Mouse (Mus musculus): Measurements from ENCODE around the gene Reps2.

Reps2 gene

DNA sequence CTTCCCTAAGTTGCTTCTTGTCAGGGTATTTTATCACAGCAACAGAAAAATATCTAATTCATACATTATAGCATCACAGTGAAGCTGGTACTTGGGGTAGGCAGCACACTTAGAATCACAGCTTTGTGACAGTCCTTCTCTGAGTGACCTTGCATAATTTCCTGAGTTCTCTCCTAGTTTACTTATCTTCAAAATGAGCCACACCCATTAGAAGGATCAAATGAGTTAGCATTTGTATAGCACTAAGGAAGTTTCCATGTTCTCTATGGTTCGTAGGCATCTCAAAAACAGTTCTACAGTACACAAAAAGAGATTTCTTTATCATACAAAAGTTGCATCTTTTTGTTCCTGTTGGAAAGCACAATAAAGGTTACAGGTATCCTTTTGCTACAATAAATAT is 187.0 kb downstream of the Reps2 start:
- TF ChIP-seq GATA4 (IDR thresholded peaks at IDR 0.05; ENCODE audit: insufficient replicate concordance, low read length): no peak

DNA sequence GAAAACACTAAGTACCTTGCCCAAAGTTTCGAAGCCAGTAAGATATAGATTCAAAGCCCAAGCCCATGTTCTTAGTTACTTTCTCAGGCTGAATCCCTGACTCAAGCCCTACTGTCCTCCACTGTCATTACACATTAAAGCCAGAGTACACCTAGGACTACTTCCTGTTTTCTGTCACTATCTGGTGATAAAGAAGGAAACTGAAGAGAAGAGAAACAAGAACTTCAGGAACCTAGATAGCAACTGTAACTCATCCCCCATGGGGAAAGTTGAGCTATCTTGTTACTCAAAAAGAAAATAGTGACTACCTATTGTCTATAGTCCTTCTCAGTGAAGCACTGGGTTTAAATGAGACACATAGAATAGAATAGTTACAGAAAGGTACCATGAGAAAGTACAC is 188.1 kb downstream of the Reps2 start:
- no peak for TF ChIP-seq GATA4 (IDR thresholded peaks at IDR 0.05; ENCODE audit: insufficient replicate concordance, low read length)

DNA sequence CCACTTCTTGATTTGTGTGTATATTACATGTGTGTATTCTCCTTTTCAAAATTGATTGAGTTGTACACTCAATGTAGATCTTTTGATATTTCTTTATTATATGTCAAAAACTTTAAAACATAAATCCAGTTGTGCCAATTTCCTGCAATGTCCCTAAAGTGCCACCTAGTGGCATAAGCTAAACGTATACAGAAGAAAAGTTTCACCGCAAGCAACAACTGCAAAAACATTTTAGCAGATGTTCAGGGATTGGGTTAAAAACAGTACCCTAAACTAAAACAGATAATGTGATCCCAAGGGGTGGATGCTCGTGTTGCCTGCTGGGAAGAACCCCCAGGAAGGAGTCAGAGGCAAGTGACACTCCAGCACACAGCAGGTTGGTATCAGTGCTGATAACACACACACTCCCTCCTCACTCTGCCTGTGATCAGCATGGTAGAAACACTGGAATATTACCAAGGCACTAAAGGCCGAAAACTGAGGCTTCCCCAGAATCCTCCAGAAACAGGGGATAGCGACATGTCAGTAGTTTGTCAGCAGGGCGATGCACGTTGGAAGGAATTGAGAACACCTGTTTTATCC is 189.5 kb downstream of the Reps2 start:
- no peak for TF ChIP-seq GATA4 (IDR thresholded peaks at IDR 0.05; ENCODE audit: insufficient replicate concordance, low read length)

DNA sequence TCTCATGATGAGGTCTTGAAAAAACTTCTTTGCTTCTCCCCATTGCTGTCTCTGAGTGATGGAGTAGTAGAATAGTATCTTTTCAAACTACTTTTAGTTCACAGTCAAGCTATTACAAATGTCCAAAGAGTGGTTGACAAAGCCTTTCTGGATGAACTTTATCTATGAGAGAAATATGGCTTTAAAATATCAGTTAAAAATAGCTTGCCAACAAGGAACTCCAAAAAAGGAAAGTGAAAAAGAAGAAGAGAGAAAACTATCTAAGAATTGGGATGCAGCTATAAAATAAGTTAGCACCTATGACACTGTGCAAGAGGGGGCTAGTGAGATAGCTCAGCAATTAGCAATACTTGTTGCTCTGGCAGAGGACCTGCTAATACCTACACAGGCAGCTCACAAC is 190.8 kb downstream of the Reps2 start:
- TF ChIP-seq GATA4 (IDR thresholded peaks at IDR 0.05; ENCODE audit: insufficient replicate concordance, low read length): no peak

DNA sequence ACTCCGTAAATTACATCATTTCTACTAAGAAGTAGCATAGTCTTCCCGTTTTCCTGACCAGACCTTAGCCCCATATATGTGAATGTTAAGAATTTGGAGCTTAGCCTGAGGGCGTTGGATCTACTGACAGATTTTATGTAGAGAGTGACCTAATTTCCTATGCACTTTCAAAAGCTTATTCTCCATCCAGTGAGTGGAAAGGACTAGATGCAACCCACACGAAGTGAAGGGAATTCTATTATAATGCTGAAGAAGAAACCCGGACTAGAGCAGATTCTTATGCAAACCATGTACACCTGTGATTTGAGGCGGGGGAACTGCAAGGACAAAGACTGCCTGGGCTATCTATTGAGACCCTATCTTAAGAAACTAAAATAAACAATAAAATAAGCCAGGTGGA is 195.5 kb downstream of the Reps2 start:
- no peak for TF ChIP-seq GATA4 (IDR thresholded peaks at IDR 0.05; ENCODE audit: insufficient replicate concordance, low read length)

DNA sequence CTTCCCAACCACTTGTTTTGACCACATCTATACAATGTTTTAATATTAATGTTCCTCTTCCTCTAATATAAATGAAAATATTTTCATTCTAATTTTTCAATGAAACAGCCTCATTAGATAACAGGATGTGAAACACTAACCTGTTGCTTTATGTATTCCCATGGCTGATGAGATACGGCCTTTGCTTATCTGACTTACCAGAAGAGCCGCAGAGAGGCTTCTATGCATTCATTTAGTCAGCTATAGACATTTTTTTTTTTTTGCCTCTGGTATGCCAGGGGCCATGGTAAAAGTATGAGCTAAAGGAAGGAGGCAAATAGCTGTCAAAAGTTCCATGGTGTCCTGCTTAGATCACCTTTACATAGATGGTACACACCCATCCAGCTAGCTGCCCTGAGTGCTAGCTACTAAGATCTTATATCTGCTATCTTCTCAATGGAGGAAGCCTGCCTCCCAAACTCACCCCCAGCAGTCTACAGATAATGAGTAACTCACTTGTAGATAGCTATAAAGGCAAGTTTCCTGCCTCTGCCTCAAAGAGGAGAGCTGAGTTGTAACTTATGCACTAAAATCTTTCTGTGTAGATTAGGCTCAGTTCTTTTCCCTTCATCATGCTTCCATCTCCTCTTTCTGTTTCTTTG is 196.7 kb downstream of the Reps2 start:
- no peak for TF ChIP-seq GATA4 (IDR thresholded peaks at IDR 0.05; ENCODE audit: insufficient replicate concordance, low read length)

DNA sequence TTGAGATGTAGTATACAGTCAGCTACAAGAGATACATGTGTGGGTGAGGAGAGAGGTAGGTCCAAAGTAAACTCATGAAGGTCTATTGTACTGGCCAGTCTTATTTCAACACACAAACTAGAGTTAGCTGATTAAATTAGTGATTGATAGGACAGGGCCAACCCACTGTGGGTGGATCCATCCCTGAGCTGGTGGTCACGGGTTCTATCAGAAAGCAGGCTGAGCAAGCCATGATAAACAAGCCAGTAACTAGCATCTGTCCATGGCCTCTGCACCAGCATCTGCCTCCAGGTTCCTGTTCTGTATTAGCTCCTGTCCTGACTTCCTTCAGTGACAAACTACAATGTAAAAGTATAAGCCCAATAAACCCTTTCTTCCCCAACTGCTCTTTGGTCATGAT is 200.1 kb downstream of the Reps2 start:
- no peak for TF ChIP-seq GATA4 (IDR thresholded peaks at IDR 0.05; ENCODE audit: insufficient replicate concordance, low read length)

DNA sequence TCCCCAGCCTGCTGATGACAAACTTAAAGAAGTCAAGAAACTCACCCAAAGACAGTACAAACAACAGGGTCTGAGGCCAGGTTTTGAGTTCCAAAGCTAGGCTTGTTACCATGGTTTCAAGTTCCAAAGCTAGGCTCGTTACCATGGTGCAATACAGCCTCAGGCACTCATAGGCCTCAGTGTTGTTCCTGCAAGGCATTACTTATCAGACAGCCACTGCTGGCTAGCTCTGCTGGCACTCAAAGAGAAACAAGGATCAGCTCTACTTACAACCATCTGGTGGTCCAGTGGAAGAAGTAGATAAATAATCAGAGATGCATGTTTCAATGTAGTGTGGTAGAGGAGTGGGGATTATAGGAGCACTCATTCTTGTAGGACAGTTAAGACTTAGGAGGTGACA is 200.5 kb downstream of the Reps2 start:
- no peak for TF ChIP-seq GATA4 (IDR thresholded peaks at IDR 0.05; ENCODE audit: insufficient replicate concordance, low read length)

DNA sequence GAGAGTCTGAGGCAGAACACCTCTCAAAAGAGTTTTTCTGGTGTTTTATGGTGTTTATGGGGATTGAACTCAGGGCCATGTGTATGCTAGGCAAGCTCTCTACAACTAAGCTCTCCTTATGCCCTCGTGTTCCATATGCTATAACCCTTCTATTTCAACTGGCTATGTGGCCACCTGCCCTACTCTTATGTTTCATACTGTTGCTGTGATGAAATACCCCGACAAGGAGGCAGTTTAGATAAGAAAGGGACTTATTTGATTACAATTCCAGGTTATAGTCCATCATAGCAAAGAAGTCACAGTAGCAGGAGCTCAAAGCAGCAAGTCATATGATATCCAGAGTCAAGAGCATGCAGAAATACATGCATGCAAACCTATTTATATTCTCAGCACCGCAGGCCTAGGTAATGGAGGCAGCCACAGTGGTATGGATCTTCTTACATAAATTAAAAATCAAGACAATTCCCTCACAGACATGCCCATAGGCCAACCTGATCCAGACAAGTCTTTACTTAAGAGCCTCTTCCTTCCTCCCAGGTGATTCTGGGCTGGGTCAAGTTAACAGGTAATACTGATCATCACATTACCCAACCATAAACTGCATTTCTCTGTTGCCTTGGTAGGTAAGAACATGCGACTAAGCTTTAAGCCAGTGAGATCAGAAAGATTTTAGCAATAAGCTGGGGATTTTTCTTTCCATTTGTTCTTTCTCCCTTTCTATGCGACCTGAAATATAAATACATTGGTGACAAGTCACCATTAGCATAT is 210.5 kb downstream of the Reps2 start:
- no peak for TF ChIP-seq GATA4 (IDR thresholded peaks at IDR 0.05; ENCODE audit: insufficient replicate concordance, low read length)

DNA sequence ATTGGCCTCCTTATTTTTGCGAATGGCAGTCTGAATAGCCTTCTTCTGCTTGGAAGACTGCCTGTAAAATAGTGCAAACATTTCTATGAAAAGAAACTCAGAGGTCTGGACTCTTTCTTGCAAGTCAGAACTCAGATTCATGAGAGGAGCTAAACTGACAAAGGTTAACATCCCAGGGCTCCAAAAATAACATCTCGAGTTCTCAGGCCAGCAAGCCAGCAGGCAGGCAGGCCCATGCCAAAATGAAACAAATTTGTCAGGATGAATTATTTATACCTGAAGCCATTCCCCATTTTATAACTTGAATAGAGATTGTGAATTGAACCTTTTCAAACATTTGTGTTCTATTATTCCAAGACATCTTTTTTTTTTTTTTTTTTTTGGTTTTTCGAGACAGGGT is 215.8 kb downstream of the Reps2 start:
- TF ChIP-seq GATA4 (IDR thresholded peaks at IDR 0.05; ENCODE audit: insufficient replicate concordance, low read length): no peak

DNA sequence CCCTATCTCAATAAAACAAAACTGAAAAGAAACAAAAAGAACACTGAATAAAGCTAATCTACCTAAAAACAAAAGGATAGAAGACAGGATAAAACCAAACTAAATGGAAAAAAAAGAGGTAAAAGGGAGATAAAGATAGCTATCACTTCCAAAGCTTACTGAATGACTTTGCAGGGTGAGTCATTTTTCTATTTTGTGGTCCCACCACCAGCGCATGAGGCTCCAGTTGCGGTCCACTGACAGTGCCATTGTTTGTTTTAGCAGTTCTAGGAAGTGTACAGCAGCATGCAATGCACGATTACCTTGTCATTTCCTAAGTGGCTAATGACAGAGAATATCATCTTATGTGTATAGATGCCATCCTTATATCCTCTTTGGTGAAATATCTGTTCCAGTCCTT is 224.0 kb downstream of the Reps2 start:
- TF ChIP-seq GATA4 (IDR thresholded peaks at IDR 0.05; ENCODE audit: insufficient replicate concordance, low read length): no peak

DNA sequence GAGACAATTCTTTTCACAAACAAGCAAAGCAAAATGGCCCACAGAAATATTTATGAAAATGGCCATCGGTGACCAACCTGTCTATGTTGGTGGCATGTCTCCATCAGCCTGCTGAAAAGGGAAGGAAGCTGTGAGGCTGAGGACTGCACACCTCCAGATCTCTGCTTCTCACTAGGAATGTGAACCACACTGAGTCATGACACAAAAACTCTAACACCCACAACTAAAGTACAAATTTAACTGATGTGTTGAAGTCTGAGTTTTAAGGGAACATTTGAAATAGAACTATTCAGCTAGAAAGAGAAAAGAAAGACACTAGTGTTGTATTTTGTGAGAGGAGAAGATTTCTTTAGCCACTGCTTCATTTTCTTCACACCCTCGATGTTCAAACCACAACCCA is 230.3 kb downstream of the Reps2 start:
- no peak for TF ChIP-seq GATA4 (IDR thresholded peaks at IDR 0.05; ENCODE audit: insufficient replicate concordance, low read length)

DNA sequence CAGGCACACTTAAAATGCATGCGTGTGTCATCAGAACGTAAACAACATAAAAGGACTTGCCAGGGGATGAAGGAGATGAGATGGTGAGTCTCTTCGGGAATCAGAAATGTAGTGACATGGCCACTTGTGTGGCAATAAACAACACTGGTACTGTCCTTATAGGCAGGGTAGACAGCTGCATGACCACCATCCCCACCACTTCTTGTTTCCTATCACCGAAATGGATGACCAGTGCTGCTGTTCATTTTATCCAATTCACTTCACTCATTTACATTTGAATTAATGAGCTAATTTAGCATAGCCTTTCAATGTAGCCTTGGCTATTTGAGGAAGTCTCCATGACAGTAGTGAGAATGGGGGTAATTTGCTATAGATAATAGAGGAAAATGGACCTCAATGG is 236.2 kb downstream of the Reps2 start:
- TF ChIP-seq GATA4 (IDR thresholded peaks at IDR 0.05; ENCODE audit: insufficient replicate concordance, low read length): no peak

DNA sequence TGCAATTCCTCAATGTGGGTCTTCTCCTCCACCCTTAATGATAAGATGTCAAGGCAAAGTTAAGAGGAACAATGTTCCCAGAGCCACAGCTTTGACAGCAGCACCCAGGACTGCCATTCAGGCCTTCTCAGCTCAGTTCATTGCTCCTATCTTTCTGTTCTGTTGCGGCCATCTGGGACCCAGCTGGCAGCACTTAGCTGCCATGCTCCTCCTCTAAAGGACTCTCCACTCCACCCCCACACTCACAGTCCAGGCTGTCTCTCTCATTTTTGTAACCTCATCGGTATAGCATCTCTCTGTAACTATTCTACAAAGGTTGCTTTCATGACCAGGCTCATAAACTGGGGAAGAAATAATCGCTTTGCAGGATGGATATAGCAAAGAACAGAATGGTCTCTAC is 241.0 kb downstream of the Reps2 start:
- no peak for TF ChIP-seq GATA4 (IDR thresholded peaks at IDR 0.05; ENCODE audit: insufficient replicate concordance, low read length)

DNA sequence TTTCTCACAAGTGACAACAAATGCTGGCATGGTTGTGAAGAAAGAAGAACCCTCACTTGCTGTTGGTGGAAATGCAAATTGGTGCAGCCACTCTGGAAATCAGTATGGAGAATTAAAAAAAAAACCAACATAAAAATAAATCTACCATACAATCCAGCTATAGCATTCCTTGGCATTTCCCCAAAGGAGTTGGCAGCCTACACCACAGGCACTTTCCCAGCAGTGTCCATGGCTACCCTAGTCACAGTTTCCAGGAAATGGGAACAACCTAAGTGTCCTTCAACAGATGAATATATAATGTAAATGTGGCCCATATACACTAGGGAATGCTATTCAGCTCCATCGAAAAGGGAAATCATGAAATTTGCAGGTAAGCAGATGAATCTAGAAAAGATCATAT is 262.7 kb downstream of the Reps2 start:
- TF ChIP-seq GATA4 (IDR thresholded peaks at IDR 0.05; ENCODE audit: insufficient replicate concordance, low read length): no peak

DNA sequence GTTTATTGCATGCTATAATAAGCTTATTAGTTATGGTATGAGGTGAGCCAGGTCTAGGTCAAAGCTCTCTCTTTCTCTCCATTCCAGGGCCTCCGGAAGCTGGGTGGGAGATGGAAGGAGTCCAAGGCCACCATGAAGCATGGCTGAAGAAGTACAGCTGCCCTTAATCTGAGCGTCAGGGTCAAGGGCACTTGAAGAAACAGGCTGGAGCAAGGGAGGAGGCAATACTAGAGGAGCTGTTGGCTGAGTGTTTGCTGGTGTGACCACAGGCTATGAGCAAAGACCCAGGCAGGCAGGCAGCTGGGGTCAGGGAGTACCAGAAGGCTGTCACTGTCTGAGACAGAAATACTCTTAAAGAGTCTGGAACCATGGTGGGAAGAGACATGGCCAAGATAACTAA is 280.2 kb downstream of the Reps2 start:
- no peak for TF ChIP-seq GATA4 (IDR thresholded peaks at IDR 0.05; ENCODE audit: insufficient replicate concordance, low read length)

Data from liver, adult (tissue).